Mouse (Mus musculus) forebrain, embryonic 13.5 days (tissue): Measurements from ENCODE around the gene Tead1. TPM values are rescaled to one million over a fixed set of nuclear protein-coding genes. Genes with fewer than 3 reads are reported as not detected.

Source experiments
- ATAC-seq: fragments of 200-750 bp; cut with Nextera tagmentation; 2 replicates; pipeline ENCODE4 v1.8.0; 2017
- H3K27ac ChIP-seq: fragments of 300-500 bp; sonication (generic); 2 replicates; pipeline ENCODE4 v1.5.1; 2015; ENCODE audit warnings: inconsistent platforms, mild to moderate bottlenecking, moderate library complexity
- H3K27me3 ChIP-seq: fragments of 300-500 bp; sonication (generic); 2 replicates; pipeline ENCODE4 v1.6.1; 2015; ENCODE audit warnings: mild to moderate bottlenecking, inconsistent platforms
- H3K36me3 ChIP-seq: fragments of 300-500 bp; sonication (generic); 2 replicates; pipeline ENCODE4 v1.6.1; 2015; ENCODE audit warnings: mild to moderate bottlenecking, inconsistent platforms; ENCODE audit not compliant: poor library complexity, severe bottlenecking
- H3K4me1 ChIP-seq: fragments of 300-500 bp; sonication (generic); 2 replicates; pipeline ENCODE4 v1.6.1; 2015; ENCODE audit warnings: inconsistent platforms
- H3K4me2 ChIP-seq: fragments of 300-500 bp; sonication (generic); 2 replicates; pipeline ENCODE4 v1.6.1; 2015; ENCODE audit warnings: inconsistent platforms, mild to moderate bottlenecking, moderate library complexity
- H3K4me3 ChIP-seq: fragments of 300-500 bp; sonication (generic); 2 replicates; pipeline ENCODE4 v1.5.1; 2015; ENCODE audit warnings: mild to moderate bottlenecking, inconsistent platforms
- H3K9ac ChIP-seq: fragments of 300-500 bp; sonication (generic); 2 replicates; pipeline ENCODE4 v1.6.1; 2015; ENCODE audit warnings: mild to moderate bottlenecking, inconsistent platforms
- H3K9me3 ChIP-seq: fragments of 300-500 bp; sonication (generic); replicated peaks from 2 replicates; pipeline ENCODE4 v1.6.1; 2016; ENCODE audit warnings: inconsistent platforms
- WGBS: fragments of 180-500 bp; shearing (Covaris S2); methylation state at CpG from one replicate; pipeline ENCODE4 v1.1.7; 2015; 5-methylcytosine and 5-hydroxymethylcytosine counted together
- polyA plus RNA-seq: library from polyadenylated mRNA; unstranded; fragments of >200 nt; fragmentation: Nextera tagmentation; extraction: Ambion mirVana; gene quantifications from 2 replicates; pipeline ENCODE4 v1.2.1, GENCODE M21; 2015

Tead1 gene
- 22.0 and 24.0 TPM in 2 replicates for polyA plus RNA-seq

DNA sequence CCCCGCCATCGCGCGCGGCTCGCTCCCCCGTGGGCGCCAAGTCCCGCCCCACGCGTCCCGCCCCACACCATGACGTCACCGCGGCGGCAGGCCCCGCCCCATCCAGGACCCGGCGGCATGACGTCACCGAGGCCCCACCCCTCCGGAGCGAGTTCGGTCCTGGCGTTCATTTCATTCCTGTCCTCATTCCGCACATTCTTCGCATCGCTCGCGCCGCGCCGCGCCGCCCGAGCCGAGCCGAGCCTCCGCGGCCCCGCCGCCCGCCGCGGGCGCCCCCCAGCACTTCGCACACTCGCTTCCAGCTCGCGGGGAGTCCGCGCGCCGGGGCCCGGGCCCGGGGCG, at the start of gene Tead1:
TSS of gene Tead1 (plus strand) at position 148 of the 342 bp plus-strand sequence.
- H3K4me3 ChIP-seq: peak within 1 kb of the TSS; percentile 85
- H3K9ac ChIP-seq: peak within 1 kb of the TSS; percentile 91
- H3K27me3 ChIP-seq: no peaks in the 10 kb centered on the region
- H3K4me1 ChIP-seq: peaks cover 42% of the 10 kb centered on the region
- no peaks in the 10 kb centered on the region for H3K9me3 ChIP-seq
- peak; percentile 84 for ATAC-seq
- H3K27ac ChIP-seq: peak within 1 kb of the TSS; percentile 85
- WGBS: under 1% methylated on average over 43 of the region's 57 CpGs
- peak within 1 kb of the TSS; percentile 80 for H3K4me2 ChIP-seq
- no peaks in the 10 kb centered on the region for H3K36me3 ChIP-seq

DNA sequence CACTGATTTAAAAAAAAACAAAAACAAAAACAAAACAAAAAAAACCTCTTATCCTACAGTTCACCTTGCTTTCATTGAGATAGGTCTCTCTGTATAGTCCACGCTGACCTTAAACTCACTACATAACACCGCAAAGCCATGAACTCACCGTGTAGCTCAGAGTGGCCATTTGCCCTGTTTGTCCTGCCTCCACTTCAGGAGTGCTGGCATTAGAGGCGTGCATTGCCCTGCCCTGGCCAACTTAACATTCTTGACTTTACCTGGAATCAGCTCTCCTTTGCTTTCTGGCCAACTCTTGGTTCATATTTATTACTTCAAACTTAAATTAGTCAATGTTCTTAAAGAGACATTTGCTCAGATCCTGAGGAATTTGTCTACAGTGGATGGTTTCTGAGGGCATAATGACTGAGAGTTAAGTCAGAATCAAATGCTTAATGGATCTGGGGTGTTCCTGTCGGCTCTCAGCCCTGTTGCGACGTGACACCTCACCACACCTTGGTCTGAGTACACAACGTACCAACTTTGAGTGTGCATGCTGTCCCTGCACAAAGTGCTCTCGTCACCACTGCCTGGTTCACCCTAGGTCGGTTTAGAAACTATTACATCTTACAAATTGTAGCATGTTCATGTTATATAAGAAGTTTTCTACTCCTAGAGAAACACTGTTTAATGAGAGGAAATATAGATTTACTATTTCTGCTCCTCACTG, 44.5 kb upstream of the Tead1 start:
- Histone ChIP-seq H3K9ac (no peak overlapping the region), H3K4me2 (no peak overlapping the region), H3K27ac (no peak overlapping the region), H3K27me3 (no peaks in the 10 kb centered on the region), H3K9me3 (no peaks in the 10 kb centered on the region; the same call in 1 of the 2 replicates), H3K36me3 (no peaks in the 10 kb centered on the region), H3K4me1 (no peaks in the 10 kb centered on the region), H3K4me3 (no peak overlapping the region)
- WGBS: 92% methylated on average over 10 of the region's 10 CpGs
- ATAC-seq: no peak

DNA sequence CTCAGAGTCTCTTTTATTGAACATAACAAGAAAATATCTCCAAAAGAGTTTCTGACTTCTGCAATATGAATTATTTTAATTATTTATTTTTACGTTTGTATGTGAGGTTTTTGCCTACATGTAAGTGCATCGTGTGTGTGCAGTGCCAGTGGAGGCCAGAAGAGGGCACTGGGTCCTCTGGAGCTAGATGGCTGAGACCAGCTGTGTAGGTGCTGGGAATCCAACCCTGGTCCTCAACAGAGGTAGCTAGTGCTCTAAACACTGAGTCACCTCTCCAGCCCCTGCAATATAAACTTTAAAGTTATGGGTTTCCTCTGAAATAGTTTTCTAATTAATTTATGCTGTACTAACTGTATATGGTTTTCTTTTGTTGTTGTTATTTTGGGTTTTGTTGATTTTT, 43.2 kb upstream of the Tead1 start:
- Histone ChIP-seq H3K36me3 (no peaks in the 10 kb centered on the region), H3K4me2 (no peak overlapping the region), H3K27ac (no peak overlapping the region), H3K9ac (no peak overlapping the region), H3K9me3 (no peaks in the 10 kb centered on the region; the same call in 1 of the 2 replicates), H3K4me1 (no peaks in the 10 kb centered on the region), H3K4me3 (no peak overlapping the region), H3K27me3 (no peaks in the 10 kb centered on the region)
- ATAC-seq: no peak
- WGBS: 93% methylated on average over 2 of the region's 2 CpGs

DNA sequence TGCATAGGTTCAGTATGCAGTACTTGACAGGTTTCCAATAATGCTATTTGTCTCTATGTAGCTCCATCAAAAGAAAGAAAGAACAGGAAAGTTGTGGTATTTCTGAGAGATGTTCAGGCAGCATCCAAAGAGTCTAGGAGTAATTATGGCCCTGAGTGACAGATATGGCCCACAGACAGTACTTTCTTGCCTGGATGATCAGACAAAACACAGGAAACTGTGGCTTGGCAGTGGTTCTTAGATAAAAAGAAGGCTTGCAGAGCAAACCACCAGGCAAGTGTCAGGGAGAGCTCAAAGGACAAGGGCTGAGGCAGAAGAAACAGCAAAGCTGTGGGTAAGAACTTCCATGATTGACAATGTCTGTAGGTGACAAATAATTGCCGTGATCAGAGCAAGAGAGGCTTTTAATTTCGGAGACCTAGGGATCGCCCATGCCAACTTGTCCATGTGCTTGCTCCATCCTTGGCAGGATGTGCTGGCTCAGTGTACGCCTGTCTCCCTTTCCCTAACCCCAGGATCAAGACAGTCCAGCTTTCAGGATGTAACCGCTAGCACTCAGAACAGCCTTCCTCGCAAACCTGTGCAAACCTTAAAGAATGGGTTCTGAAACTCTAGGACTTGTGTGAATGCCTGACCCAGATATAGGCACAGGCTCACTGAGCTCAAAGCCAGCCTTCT, 35.1 kb upstream of the Tead1 start:
- no peak for ATAC-seq

DNA sequence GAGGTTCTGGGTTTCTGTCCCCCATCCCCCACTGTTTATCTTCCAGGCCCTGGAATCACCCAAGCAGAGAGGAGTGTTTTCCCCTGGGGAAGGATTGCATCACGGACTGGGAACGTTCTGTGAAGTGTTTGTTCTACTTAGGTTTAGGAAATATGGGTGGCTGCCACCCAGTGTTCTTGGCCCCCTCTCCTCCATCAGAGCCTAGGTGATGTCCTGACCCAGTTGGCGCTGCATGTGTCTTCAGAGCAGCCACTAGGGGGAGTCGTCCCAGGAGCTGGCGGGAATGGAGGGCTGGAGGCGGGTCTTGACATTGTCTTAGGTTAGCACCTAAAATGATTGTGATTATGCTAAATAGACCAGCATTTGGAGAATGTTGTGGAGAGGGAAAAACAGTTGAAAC, 34.4 kb upstream of the Tead1 start:
- H3K27me3 ChIP-seq: no peaks in the 10 kb centered on the region
- 91% methylated on average over 6 of the region's 6 CpGs for WGBS
- no peak overlapping the region for H3K4me3 ChIP-seq
- no peaks in the 10 kb centered on the region for H3K9me3 ChIP-seq
- no peak overlapping the region for H3K27ac ChIP-seq
- H3K9ac ChIP-seq: no peak overlapping the region
- no peak overlapping the region for H3K4me2 ChIP-seq
- H3K36me3 ChIP-seq: no peaks in the 10 kb centered on the region
- H3K4me1 ChIP-seq: 0 out of 2 replicates have a peak, but pooled peaks cover 10% of the 10 kb centered on the region
- ATAC-seq: no peak

More for the DNA sequence above, 35.1 kb upstream of the Tead1 start:
- 90% methylated on average over 6 of the region's 6 CpGs for WGBS
- H3K27me3 ChIP-seq: no peaks in the 10 kb centered on the region
- H3K36me3 ChIP-seq: no peaks in the 10 kb centered on the region
- no peak overlapping the region for H3K27ac ChIP-seq
- H3K9me3 ChIP-seq: no peaks in the 10 kb centered on the region
- H3K9ac ChIP-seq: no peak overlapping the region
- H3K4me2 ChIP-seq: no peak overlapping the region
- H3K4me1 ChIP-seq: 0 out of 2 replicates have a peak, but pooled peaks cover 10% of the 10 kb centered on the region
- no peak overlapping the region for H3K4me3 ChIP-seq

DNA sequence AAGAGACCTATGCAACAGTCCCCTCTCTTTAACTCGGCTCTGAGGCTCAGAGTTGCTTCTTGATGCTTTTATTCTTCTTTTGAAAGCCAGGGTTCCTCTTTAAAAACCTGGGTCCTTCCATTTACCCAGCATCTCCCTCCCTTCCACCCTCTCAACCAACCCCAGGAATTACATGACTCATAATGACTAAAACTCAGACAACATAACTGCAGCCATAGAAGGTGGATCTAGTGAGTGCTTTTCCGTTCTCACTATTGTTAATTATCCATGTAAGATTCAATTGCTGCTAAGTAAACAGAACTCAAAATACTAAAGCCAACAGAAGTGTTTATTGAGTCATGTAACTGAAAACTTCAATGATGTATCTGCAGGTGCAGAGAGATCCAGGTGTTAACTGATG, 33.4 kb upstream of the Tead1 start:
- H3K9ac ChIP-seq: no peak overlapping the region
- no peaks in the 10 kb centered on the region for H3K9me3 ChIP-seq
- 0 out of 2 replicates have a peak, but pooled peaks cover 10% of the 10 kb centered on the region for H3K4me1 ChIP-seq
- no peaks in the 10 kb centered on the region for H3K27me3 ChIP-seq
- 91% methylated on average over 2 of the region's 2 CpGs for WGBS
- H3K36me3 ChIP-seq: no peaks in the 10 kb centered on the region
- no peak overlapping the region for H3K4me3 ChIP-seq
- no peak for ATAC-seq
- H3K27ac ChIP-seq: no peak overlapping the region
- no peak overlapping the region for H3K4me2 ChIP-seq

DNA sequence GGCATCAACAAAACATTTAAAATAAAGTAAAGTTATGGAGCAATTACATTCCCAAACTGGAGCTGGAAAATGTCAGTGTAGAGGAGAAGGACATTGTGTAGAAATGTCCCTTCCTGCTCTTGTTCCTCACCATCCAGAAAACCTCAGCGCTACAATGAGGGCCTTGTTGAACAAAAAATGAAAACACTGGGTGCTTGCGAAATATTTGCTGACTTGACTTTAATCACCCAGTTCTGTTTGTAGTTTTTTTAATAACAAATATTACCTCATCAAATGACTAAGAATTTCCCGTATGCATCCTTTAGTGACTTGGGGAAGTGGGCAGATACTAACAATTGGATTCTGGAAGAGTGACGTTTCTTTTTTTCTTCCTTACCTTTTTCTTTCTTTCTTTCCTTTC, 31.7 kb upstream of the Tead1 start:
- H3K9me3 ChIP-seq: no peaks in the 10 kb centered on the region
- H3K9ac ChIP-seq: no peak overlapping the region
- WGBS: 96% methylated on average over 4 of the region's 4 CpGs
- no peak overlapping the region for H3K4me3 ChIP-seq
- no peaks in the 10 kb centered on the region for H3K36me3 ChIP-seq
- H3K4me1 ChIP-seq: no peaks in the 10 kb centered on the region
- ATAC-seq: no peak
- H3K27ac ChIP-seq: no peak overlapping the region
- H3K4me2 ChIP-seq: no peak overlapping the region
- H3K27me3 ChIP-seq: no peaks in the 10 kb centered on the region

DNA sequence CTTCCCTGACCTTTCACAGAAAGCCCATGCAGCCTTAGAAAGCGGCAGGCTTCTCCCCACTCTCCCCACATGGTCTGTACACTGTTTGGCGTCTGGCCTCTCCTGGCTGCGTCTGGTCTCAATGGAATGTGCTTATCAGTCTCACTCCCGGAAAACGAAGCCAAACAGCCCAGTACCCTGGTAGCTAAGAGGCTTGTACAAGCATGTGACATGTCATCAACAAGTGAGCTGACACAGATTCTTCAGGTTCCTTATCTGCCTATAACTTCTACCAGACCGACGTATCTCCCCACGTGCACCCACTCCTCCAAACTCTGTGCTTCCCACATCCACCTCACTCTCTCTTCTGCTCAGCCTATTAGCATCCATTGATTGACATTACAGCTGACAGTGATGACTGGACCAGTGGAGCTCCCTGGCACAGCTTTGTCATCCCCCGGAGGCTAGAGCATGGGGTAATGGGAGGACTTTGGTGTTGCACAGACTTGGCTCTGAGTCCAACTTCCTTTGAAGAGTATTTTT, 22.9 kb upstream of the Tead1 start:
- ATAC-seq: no peak
- H3K9ac ChIP-seq: no peak overlapping the region
- WGBS: 71% methylated on average over 9 of the region's 9 CpGs
- H3K4me2 ChIP-seq: no peak overlapping the region
- no peaks in the 10 kb centered on the region for H3K36me3 ChIP-seq
- no peaks in the 10 kb centered on the region for H3K9me3 ChIP-seq
- H3K27ac ChIP-seq: no peak overlapping the region
- H3K4me1 ChIP-seq: no peaks in the 10 kb centered on the region
- H3K27me3 ChIP-seq: no peaks in the 10 kb centered on the region
- H3K4me3 ChIP-seq: no peak overlapping the region

DNA sequence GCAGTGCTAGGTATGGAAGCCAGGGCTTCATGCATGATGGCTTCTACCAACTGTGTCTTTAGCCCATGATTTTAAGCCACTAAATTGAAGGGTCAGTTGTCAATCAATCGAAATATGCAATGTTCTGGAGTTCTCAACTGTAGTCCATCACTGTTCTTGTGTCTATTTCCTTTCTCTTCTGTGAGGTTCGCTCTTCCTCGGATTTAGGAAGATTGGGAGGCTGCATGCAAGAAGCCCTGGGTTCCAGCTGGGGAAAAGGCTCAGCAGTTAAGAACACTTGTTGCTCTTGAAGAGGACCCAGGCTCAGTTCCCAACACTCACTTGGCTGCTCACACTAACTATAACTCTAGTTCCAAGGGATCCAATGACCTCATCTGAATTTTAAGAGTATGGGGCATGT, 20.2 kb upstream of the Tead1 start:
- 87% methylated on average over 3 of the region's 3 CpGs for WGBS
- Histone ChIP-seq H3K27ac (no peak overlapping the region), H3K4me1 (0 out of 2 replicates have a peak, but pooled peaks cover 2% of the 10 kb centered on the region), H3K9me3 (no peaks in the 10 kb centered on the region), H3K4me3 (no peak overlapping the region), H3K27me3 (no peaks in the 10 kb centered on the region), H3K4me2 (no peak overlapping the region), H3K9ac (no peak overlapping the region), H3K36me3 (no peaks in the 10 kb centered on the region)
- no peak for ATAC-seq

DNA sequence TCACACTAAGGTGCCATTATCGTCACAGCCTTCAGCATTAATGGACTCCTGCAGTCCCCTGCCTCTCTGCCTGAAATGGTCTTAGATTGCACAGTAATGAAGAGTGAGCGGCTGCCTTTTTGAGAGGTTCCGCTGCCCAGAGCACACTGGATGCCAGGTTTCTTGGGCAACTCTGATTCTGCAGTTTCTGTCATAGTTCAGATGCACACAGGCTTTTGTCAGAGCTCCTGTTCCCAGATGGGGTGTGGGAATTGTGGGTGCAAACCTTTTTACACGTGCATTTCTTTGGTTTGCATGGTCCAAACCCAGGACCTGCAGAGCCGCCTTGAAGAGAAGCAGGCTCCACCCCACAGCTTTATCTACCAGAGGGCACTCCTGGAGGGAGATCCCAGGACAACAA, 19.3 kb upstream of the Tead1 start:
- H3K4me3 ChIP-seq: no peak overlapping the region
- no peak overlapping the region for H3K4me2 ChIP-seq
- H3K27me3 ChIP-seq: no peaks in the 10 kb centered on the region
- H3K9ac ChIP-seq: no peak overlapping the region
- ATAC-seq: no peak
- 0 out of 2 replicates have a peak, but pooled peaks cover 2% of the 10 kb centered on the region for H3K4me1 ChIP-seq
- peaks cover 3% of the 10 kb centered on the region; the same call in 1 of the 2 replicates for H3K9me3 ChIP-seq
- H3K27ac ChIP-seq: no peak overlapping the region
- H3K36me3 ChIP-seq: no peaks in the 10 kb centered on the region
- 35% methylated on average over 5 of the region's 5 CpGs for WGBS

DNA sequence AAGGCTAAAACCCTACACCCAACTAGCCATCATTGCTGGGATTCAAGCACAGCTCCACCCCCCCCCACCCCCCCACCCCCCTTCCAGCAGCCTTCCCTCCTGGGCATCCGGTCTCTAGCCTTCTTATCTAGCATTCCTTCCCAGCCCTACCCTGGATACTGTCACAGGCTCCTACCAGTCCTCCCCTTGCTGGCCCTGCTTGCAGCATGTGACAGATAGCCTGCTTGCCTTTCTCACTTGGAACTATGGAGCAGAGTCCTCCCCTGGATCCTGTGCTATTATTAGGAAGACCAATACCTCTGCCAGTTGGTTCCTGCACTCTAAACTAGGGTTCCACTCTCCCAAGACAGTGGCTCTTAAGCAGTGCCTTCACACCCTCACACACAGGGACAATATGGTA, 18.8 kb upstream of the Tead1 start:
- ATAC-seq: no peak
- H3K4me3 ChIP-seq: no peak overlapping the region
- no peaks in the 10 kb centered on the region for H3K27me3 ChIP-seq
- no peak overlapping the region for H3K9ac ChIP-seq
- H3K27ac ChIP-seq: no peak overlapping the region
- H3K4me1 ChIP-seq: 0 out of 2 replicates have a peak, but pooled peaks cover 2% of the 10 kb centered on the region
- 27% methylated on average over 1 of the region's 1 CpGs for WGBS
- no peaks in the 10 kb centered on the region for H3K36me3 ChIP-seq
- no peak overlapping the region for H3K4me2 ChIP-seq
- peaks cover 5% of the 10 kb centered on the region; the same call in 1 of the 2 replicates for H3K9me3 ChIP-seq
